Comparison of ENCODE assay signal across 8 mouse cellular contexts in the genomic region with DNA sequence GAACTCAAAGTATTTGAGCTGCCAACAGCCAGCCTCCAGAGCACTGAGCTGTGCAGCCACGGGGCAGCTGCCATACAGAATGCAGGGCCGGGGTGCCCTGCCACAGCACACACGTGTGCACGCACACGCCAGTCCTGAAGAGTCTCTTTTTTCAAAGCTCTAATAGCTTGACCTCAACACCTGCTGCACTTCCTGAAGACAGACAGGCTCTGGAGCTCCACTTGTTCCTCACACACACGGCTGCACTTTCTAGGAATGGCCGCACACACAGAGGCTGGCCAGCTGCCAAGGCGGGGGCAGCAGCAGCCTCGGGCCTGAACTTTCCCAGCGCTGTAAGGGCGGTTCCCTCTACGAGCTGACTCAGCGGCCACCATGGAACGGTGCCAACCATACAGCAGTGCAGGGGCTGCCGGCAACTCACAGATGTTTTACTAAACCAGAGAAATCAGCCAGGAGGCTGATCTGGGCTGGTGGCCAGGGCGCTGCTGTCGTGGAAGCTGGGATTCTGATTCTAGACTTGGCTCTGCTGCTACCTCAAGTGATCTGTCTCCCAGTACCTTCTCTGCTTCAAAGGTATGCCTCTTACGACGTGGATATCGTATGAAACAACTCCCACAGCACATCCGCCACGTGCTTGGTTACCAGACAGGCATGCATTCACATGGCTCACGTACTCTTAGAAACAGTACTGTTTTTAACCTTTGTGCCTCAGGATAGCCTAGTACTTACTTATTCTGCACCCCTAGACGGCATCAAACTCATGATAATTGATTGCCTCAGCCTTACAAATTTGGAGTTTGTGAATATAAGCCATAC. TPM values are rescaled to one million over a fixed set of nuclear protein-coding genes. Genes with fewer than 3 reads are reported as not detected.
DNase-seq lines count a peak whose midpoint lies in the region; ATAC-seq and TF ChIP-seq lines count a peak whose summit lies in the region.

No protein-coding gene starts in this region.

- peak; percentile 69 for DNase-seq in c-Kit-negative CD71-positive TER-119-positive erythroid progenitor cells, embryonic 14.5 days (ENCODE audit: low read depth, low spot score)
- peak; percentile 94 for DNase-seq in forebrain, embryonic 11.5 days (ENCODE audit: low spot score)
- peak; percentile 98 for DNase-seq in kidney, postnatal 25 days
- DNase-seq in liver, embryonic 13.5 days, result peak; percentile 76
- DNase-seq in neural tube, embryonic 10.5 days (ENCODE audit: extremely low spot score, low spot score), result peak; percentile 71
- peak; percentile 99 for DNase-seq in stomach, postnatal 0 days (ENCODE audit: low spot score)

- peak; percentile 29 for TF ChIP-seq CTCF in stomach, postnatal 0 days (IDR thresholded peaks at IDR 0.05; ENCODE audit: low read depth)

- peaks cover 22% of the 10 kb centered on the region for H3K4me1 ChIP-seq in forebrain, embryonic 11.5 days (replicated peaks; ENCODE audit: control insufficient read depth, insufficient read depth, low read length)
- peaks cover 63% of the 10 kb centered on the region for H3K4me1 ChIP-seq in heart, embryonic 15.5 days (replicated peaks)
- peaks cover 78% of the 10 kb centered on the region for H3K4me1 ChIP-seq in liver, embryonic 13.5 days (replicated peaks)
- H3K4me1 ChIP-seq in stomach, postnatal 0 days (replicated peaks; ENCODE audit: control insufficient read depth, insufficient read depth), result peaks cover 5% of the 10 kb centered on the region

- H3K27ac ChIP-seq in forebrain, embryonic 11.5 days (ENCODE audit: low read depth, low read length), result no peak overlapping the region; the same call in 1 of the 2 replicates
- peak overlapping the region; percentile 91 for H3K27ac ChIP-seq in heart, embryonic 15.5 days
- peak overlapping the region; percentile 51 for H3K27ac ChIP-seq in liver, embryonic 13.5 days
- H3K27ac ChIP-seq in stomach, postnatal 0 days (replicated peaks), result peak overlapping the region; percentile 74

- H3K27me3 ChIP-seq in forebrain, embryonic 11.5 days (ENCODE audit: control insufficient read depth, insufficient read depth, low read length), result no peaks in the 10 kb centered on the region
- peaks cover 10% of the 10 kb centered on the region; the same call in 1 of the 2 replicates for H3K27me3 ChIP-seq in heart, embryonic 15.5 days
- no peaks in the 10 kb centered on the region for H3K27me3 ChIP-seq in liver, embryonic 13.5 days
- no peaks in the 10 kb centered on the region for H3K27me3 ChIP-seq in stomach, postnatal 0 days (ENCODE audit: control insufficient read depth, insufficient read depth, low read length)

- ATAC-seq in CD4-positive, CD25-positive, alpha-beta regulatory T cell, adult 4 months, result peak; percentile 73
- ATAC-seq in forebrain, embryonic 11.5 days (replicated peaks; ENCODE audit: low FRiP score), result peak; percentile 87
- ATAC-seq in heart, embryonic 15.5 days (replicated peaks; ENCODE audit: insufficient number of reproducible peaks, insufficient read depth, low FRiP score, low read depth), result peak; percentile 97
- peak; percentile 94 for ATAC-seq in liver, embryonic 13.5 days (ENCODE audit: low read depth)
- peak; percentile 96 for ATAC-seq in stomach, postnatal 0 days (ENCODE audit: low FRiP score, low TSS enrichment)

- 36% methylated on average over 24 of the region's 24 CpGs for WGBS in forebrain, embryonic 11.5 days
- 3% methylated on average over 24 of the region's 24 CpGs for WGBS in heart, embryonic 15.5 days
- WGBS in liver, embryonic 13.5 days (ENCODE audit: insufficient replicate concordance), result 29% methylated on average over 24 of the region's 24 CpGs
- WGBS in stomach, postnatal 0 days, result 3% methylated on average over 24 of the region's 24 CpGs

- no peaks in the 10 kb centered on the region for H3K36me3 ChIP-seq in forebrain, embryonic 11.5 days (ENCODE audit: control insufficient read depth, insufficient read depth, low read length)
- H3K36me3 ChIP-seq in heart, embryonic 15.5 days, result no peaks in the 10 kb centered on the region
- peaks cover 7% of the 10 kb centered on the region for H3K36me3 ChIP-seq in liver, embryonic 13.5 days
- no peaks in the 10 kb centered on the region for H3K36me3 ChIP-seq in stomach, postnatal 0 days (ENCODE audit: control insufficient read depth, insufficient read depth, low read length)

- no peak overlapping the region; the same call in 1 of the 2 replicates for H3K4me3 ChIP-seq in forebrain, embryonic 11.5 days (ENCODE audit: low read depth, low read length)
- peak overlapping the region; percentile 37 for H3K4me3 ChIP-seq in heart, embryonic 15.5 days
- peak overlapping the region; percentile 39 for H3K4me3 ChIP-seq in liver, embryonic 13.5 days (replicated peaks)
- no peak overlapping the region for H3K4me3 ChIP-seq in stomach, postnatal 0 days (ENCODE audit: low read depth, low read length)

- no peak for TF ChIP-seq EP300 in stomach, postnatal 0 days (optimal IDR thresholded peaks at IDR 0.05)

- no peak overlapping the region for H3K9ac ChIP-seq in forebrain, embryonic 11.5 days (ENCODE audit: low read length)
- no peak overlapping the region for H3K9ac ChIP-seq in heart, embryonic 15.5 days
- peak overlapping the region; percentile 57 for H3K9ac ChIP-seq in liver, embryonic 13.5 days
- H3K9ac ChIP-seq in stomach, postnatal 0 days (ENCODE audit: low read length), result 0 out of 2 replicates have a peak overlapping the region, but pooled peaks have one; percentile 23

- H3K9me3 ChIP-seq in forebrain, embryonic 11.5 days (ENCODE audit: control insufficient read depth, low read length), result no peaks in the 10 kb centered on the region
- no peaks in the 10 kb centered on the region for H3K9me3 ChIP-seq in heart, embryonic 15.5 days (replicated peaks)
- no peaks in the 10 kb centered on the region for H3K9me3 ChIP-seq in liver, embryonic 13.5 days (replicated peaks)
- no peaks in the 10 kb centered on the region for H3K9me3 ChIP-seq in stomach, postnatal 0 days (ENCODE audit: control insufficient read depth, low read length)

- 0 out of 2 replicates have a peak overlapping the region, but pooled peaks have one; percentile 16 for H3K4me2 ChIP-seq in forebrain, embryonic 11.5 days (ENCODE audit: low read depth, low read length, severe bottlenecking)
- H3K4me2 ChIP-seq in heart, embryonic 15.5 days, result peak overlapping the region; percentile 67
- peak overlapping the region; percentile 61 for H3K4me2 ChIP-seq in liver, embryonic 13.5 days
- H3K4me2 ChIP-seq in stomach, postnatal 0 days (replicated peaks; ENCODE audit: low read depth), result peak overlapping the region; percentile 48

RNA-seq across cellular contexts. Expression of a gene that starts 5.1 kb away (rescaled TPM):
- 10 to 100 TPM; 25.2 to 35.4 TPM for polyA plus RNA-seq in CD4-positive, CD25-positive, alpha-beta regulatory T cell, adult 4 months (2017; shearing (Covaris generic))
- polyA plus RNA-seq in forebrain, embryonic 11.5 days (2014; fragmentation: Nextera tagmentation; extraction: Ambion mirVana), result 27.4 and 32.1 TPM in 2 replicates
- 5.9 and 8.5 TPM in 2 replicates for polyA plus RNA-seq in heart, embryonic 15.5 days (2015; fragmentation: Nextera tagmentation; extraction: Ambion mirVana)
- 9.7 and 11.7 TPM in 2 replicates for polyA plus RNA-seq in liver, embryonic 13.5 days (2015; fragmentation: Nextera tagmentation; extraction: Ambion mirVana)
- 2.3 and 3.0 TPM in 2 replicates for polyA plus RNA-seq in stomach, postnatal 0 days (2015; fragmentation: Nextera tagmentation; extraction: Ambion mirVana)

Comparison
In these comparisons a context has a peak if more than half of its experiments do, and no peak if none do; other contexts are left out.
1. H3K4me2 ChIP-seq: peak in every context shown above with its lines; median percentile 67 in heart, embryonic 15.5 days; 61 in liver, embryonic 13.5 days; 48 in stomach, postnatal 0 days; 16 in forebrain, embryonic 11.5 days.
2. H3K4me3 ChIP-seq: peak in heart, embryonic 15.5 days (single experiment) and liver, embryonic 13.5 days (single experiment); none in forebrain, embryonic 11.5 days (single experiment) and stomach, postnatal 0 days (single experiment).
3. H3K9ac ChIP-seq: peak in liver, embryonic 13.5 days (single experiment) and stomach, postnatal 0 days (single experiment); none in forebrain, embryonic 11.5 days (single experiment) and heart, embryonic 15.5 days (single experiment).
4. Peak in every context shown above with its lines, with median percentiles within 50 percentile points of each other: ATAC-seq and DNase-seq.